Mouse (Mus musculus): ENCODE measurements around the gene Btg1. TPM values are rescaled to one million over a fixed set of nuclear protein-coding genes. Genes with fewer than 3 reads are reported as not detected.
A peak's percentile ranks its signal among the peaks of the same experiment; 100 is the strongest.

The Btg1 gene
- polyA plus RNA-seq, 1 experiment = 139 TPM

- H3K27me3 ChIP-seq (ENCODE audit: control insufficient read depth, insufficient read depth, low read length) = no peaks in the 10 kb centered on the region
- no peak for DNase-seq (ENCODE audit: low read depth in 1 of 2, low spot score in 2 of 2)
- H3K4me1 ChIP-seq (ENCODE audit: control insufficient read depth, insufficient read depth, insufficient read length) = peaks cover 3% of the 10 kb centered on the region; the same call in 1 of the 2 replicates
- no peak overlapping the region for H3K27ac ChIP-seq (ENCODE audit: insufficient read depth, low read length)
- H3K36me3 ChIP-seq (ENCODE audit: control insufficient read depth, insufficient read depth, low read length) = no peaks in the 10 kb centered on the region
- WGBS = 26% methylated on average over 3 of the region's 3 CpGs
- TF ChIP-seq POLR2A (IDR thresholded peaks at IDR 0.05; ENCODE audit: low read depth, low read length) (no peak), CTCF (IDR thresholded peaks at IDR 0.05; ENCODE audit: extremely low read depth, insufficient read depth, insufficient read length, insufficient replicate concordance) (no peak)
- H3K4me3 ChIP-seq (ENCODE audit: extremely low read depth, insufficient read depth, insufficient read length) = no peak overlapping the region
These were observed 31.4 kb downstream of the Btg1 start for GRCm38 (mm10) chr10:96648161-96648561.

DNA sequence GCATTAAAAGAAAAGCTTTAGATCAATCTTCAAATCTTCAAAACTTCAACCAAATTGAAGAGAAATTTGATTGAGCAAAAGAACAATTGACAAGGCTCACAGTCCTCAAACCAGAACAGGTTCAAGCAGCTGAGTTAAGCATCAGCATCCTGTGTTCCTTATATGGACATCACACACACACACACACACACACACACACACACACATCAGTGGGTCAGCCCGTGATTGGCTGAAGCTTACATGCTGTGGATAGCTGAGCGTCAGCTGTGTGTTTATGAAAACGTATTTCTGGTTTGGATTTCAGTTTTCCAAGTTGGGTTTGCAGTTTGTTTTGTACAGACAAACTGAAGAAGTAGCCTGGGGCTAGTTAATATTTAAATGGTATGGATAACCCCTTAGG is 32.7 kb downstream of the Btg1 start:
- H3K4me1 ChIP-seq (ENCODE audit: control insufficient read depth, insufficient read depth, insufficient read length) = peaks cover 3% of the 10 kb centered on the region; the same call in 1 of the 2 replicates
- H3K36me3 ChIP-seq (ENCODE audit: control insufficient read depth, insufficient read depth, low read length) = no peaks in the 10 kb centered on the region
- no peak overlapping the region for H3K27ac ChIP-seq (ENCODE audit: insufficient read depth, low read length)
- WGBS = 82% methylated on average over 3 of the region's 3 CpGs
- TF ChIP-seq CTCF (IDR thresholded peaks at IDR 0.05; ENCODE audit: extremely low read depth, insufficient read depth, insufficient read length, insufficient replicate concordance) (no peak), POLR2A (IDR thresholded peaks at IDR 0.05; ENCODE audit: low read depth, low read length) (no peak)
- no peak overlapping the region for H3K4me3 ChIP-seq (ENCODE audit: extremely low read depth, insufficient read depth, insufficient read length)
- no peaks in the 10 kb centered on the region for H3K27me3 ChIP-seq (ENCODE audit: control insufficient read depth, insufficient read depth, low read length)
- DNase-seq (ENCODE audit: low read depth in 1 of 2, low spot score in 2 of 2) = no peak

DNA sequence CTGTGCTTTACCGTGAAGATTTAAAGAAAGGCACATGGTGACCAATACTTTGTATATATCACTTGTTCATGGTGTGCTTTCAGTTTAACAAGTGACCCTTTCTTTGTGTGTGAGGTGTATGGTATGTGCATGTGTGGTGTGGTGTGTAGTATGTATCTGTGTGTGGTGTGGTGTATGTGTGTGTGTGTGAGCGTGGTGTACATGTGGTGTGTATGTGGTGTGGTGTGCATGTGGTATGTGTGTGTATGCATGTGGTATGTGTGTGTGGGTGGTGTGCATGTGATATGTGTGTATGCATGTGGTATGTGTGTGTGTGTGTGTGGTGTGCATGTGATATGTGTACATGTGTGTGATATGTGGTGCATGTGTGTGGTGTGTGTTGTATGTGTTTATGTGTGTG is 35.6 kb downstream of the Btg1 start:
- 96% methylated on average over 2 of the region's 2 CpGs for WGBS
- Histone ChIP-seq H3K27me3 (ENCODE audit: control insufficient read depth, insufficient read depth, low read length) (no peaks in the 10 kb centered on the region), H3K27ac (ENCODE audit: insufficient read depth, low read length) (no peak overlapping the region), H3K4me3 (ENCODE audit: extremely low read depth, insufficient read depth, insufficient read length) (no peak overlapping the region), H3K4me1 (ENCODE audit: control insufficient read depth, insufficient read depth, insufficient read length) (peaks cover 3% of the 10 kb centered on the region; the same call in 1 of the 2 replicates), H3K36me3 (ENCODE audit: control insufficient read depth, insufficient read depth, low read length) (no peaks in the 10 kb centered on the region)
- DNase-seq (ENCODE audit: low read depth in 1 of 2, low spot score in 2 of 2) = no peak
- no peak for TF ChIP-seq POLR2A (IDR thresholded peaks at IDR 0.05; ENCODE audit: low read depth, low read length)
- TF ChIP-seq CTCF (IDR thresholded peaks at IDR 0.05; ENCODE audit: extremely low read depth, insufficient read depth, insufficient read length, insufficient replicate concordance) = no peak

- Histone ChIP-seq H3K27me3 (ENCODE audit: control insufficient read depth, insufficient read depth, low read length) (no peaks in the 10 kb centered on the region), H3K36me3 (ENCODE audit: control insufficient read depth, insufficient read depth, low read length) (no peaks in the 10 kb centered on the region), H3K4me3 (ENCODE audit: extremely low read depth, insufficient read depth, insufficient read length) (no peak overlapping the region), H3K4me1 (ENCODE audit: control insufficient read depth, insufficient read depth, insufficient read length) (peaks cover 3% of the 10 kb centered on the region; the same call in 1 of the 2 replicates), H3K27ac (ENCODE audit: insufficient read depth, low read length) (no peak overlapping the region)
- no peak for DNase-seq (ENCODE audit: low read depth in 1 of 2, low spot score in 2 of 2)
- TF ChIP-seq POLR2A (IDR thresholded peaks at IDR 0.05; ENCODE audit: low read depth, low read length) = no peak
- no peak for TF ChIP-seq CTCF (IDR thresholded peaks at IDR 0.05; ENCODE audit: extremely low read depth, insufficient read depth, insufficient read length, insufficient replicate concordance)
- WGBS = 95% methylated on average over 5 of the region's 5 CpGs
These were observed 36.2 kb downstream of the Btg1 start for GRCm38 (mm10) chr10:96653030-96653429.

- Histone ChIP-seq H3K27me3 (ENCODE audit: control insufficient read depth, insufficient read depth, low read length) (no peaks in the 10 kb centered on the region), H3K4me1 (ENCODE audit: control insufficient read depth, insufficient read depth, insufficient read length) (peaks cover 3% of the 10 kb centered on the region; the same call in 1 of the 2 replicates), H3K4me3 (ENCODE audit: extremely low read depth, insufficient read depth, insufficient read length) (no peak overlapping the region), H3K27ac (ENCODE audit: insufficient read depth, low read length) (no peak overlapping the region), H3K36me3 (ENCODE audit: control insufficient read depth, insufficient read depth, low read length) (no peaks in the 10 kb centered on the region)
- 84% methylated on average over 5 of the region's 5 CpGs for WGBS
- no peak for DNase-seq (ENCODE audit: low read depth in 1 of 2, low spot score in 2 of 2)
- no peak for TF ChIP-seq POLR2A (IDR thresholded peaks at IDR 0.05; ENCODE audit: low read depth, low read length)
- no peak for TF ChIP-seq CTCF (IDR thresholded peaks at IDR 0.05; ENCODE audit: extremely low read depth, insufficient read depth, insufficient read length, insufficient replicate concordance)
These were observed 37.3 kb downstream of the Btg1 start for GRCm38 (mm10) chr10:96654079-96654478.

DNA sequence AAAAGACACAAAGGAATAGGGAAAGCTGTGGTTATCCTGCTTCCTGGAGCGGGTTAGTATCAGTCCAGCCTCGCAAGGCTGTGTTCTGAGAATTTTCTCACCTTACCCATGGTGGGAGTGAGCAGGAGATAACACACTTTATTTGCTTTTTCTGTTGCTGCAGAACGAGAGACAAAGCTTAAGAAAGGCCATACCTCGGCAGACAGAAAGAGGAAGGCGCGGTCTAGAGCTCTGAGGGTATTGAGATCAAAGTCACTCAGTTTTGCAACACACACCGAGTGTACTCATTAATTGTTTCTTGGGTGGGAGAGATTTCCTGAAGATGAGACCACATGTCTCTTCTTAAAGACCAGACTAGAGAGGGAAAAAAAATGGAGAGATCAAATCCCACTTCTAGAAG is 37.8 kb downstream of the Btg1 start:
- Histone ChIP-seq H3K27me3 (ENCODE audit: control insufficient read depth, insufficient read depth, low read length) (no peaks in the 10 kb centered on the region), H3K27ac (ENCODE audit: insufficient read depth, low read length) (no peak overlapping the region), H3K36me3 (ENCODE audit: control insufficient read depth, insufficient read depth, low read length) (no peaks in the 10 kb centered on the region), H3K4me1 (ENCODE audit: control insufficient read depth, insufficient read depth, insufficient read length) (peaks cover 3% of the 10 kb centered on the region; the same call in 1 of the 2 replicates), H3K4me3 (ENCODE audit: extremely low read depth, insufficient read depth, insufficient read length) (no peak overlapping the region)
- DNase-seq (ENCODE audit: low read depth in 1 of 2, low spot score in 2 of 2) = peak in 1 of 2 experiments; percentile 32
- no peak for TF ChIP-seq CTCF (IDR thresholded peaks at IDR 0.05; ENCODE audit: extremely low read depth, insufficient read depth, insufficient read length, insufficient replicate concordance)
- no peak for TF ChIP-seq POLR2A (IDR thresholded peaks at IDR 0.05; ENCODE audit: low read depth, low read length)
- 44% methylated on average over 7 of the region's 7 CpGs for WGBS

DNA sequence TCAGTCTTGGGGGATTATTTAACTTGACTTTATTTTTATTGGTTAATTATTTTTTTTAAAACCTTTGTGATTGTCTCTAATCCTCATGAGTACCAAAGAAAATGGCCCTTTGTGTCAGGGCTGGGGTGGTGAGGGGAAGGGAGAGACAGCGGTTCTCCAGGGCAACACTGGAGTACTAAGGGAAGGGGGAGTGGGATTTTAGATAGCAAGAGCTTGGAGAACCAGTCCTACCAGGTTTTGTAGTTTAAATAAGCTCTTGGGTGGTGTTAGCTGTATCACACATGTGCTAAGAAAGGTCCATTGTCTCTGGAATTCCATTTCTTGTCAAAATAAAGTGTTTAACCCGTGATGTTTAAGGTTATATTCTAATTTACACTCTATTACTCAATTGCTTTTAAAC is 38.3 kb downstream of the Btg1 start:
- TF ChIP-seq POLR2A (IDR thresholded peaks at IDR 0.05; ENCODE audit: low read depth, low read length) (no peak), CTCF (IDR thresholded peaks at IDR 0.05; ENCODE audit: extremely low read depth, insufficient read depth, insufficient read length, insufficient replicate concordance) (no peak)
- Histone ChIP-seq H3K4me1 (ENCODE audit: control insufficient read depth, insufficient read depth, insufficient read length) (peaks cover 3% of the 10 kb centered on the region; the same call in 1 of the 2 replicates), H3K27me3 (ENCODE audit: control insufficient read depth, insufficient read depth, low read length) (no peaks in the 10 kb centered on the region), H3K27ac (ENCODE audit: insufficient read depth, low read length) (no peak overlapping the region), H3K36me3 (ENCODE audit: control insufficient read depth, insufficient read depth, low read length) (no peaks in the 10 kb centered on the region), H3K4me3 (ENCODE audit: extremely low read depth, insufficient read depth, insufficient read length) (no peak overlapping the region)
- no peak for DNase-seq (ENCODE audit: low read depth in 1 of 2, low spot score in 2 of 2)
- WGBS = 91% methylated on average over 2 of the region's 2 CpGs
